Mouse (Mus musculus) adrenal gland, postnatal 4 days (tissue): ENCODE measurements around the gene Pak2. TPM values are rescaled to one million over a fixed set of nuclear protein-coding genes. Genes with fewer than 3 reads are reported as not detected.
"Not testable (repeated sequence)": the region's sequence is repeated elsewhere in the genome, so short reads cannot be mapped to it uniquely, and the experiment has no call there.

Experiments
- DNase-seq, 2 experiments: peaks; one replicate each; pipeline ENCODE4 v3.0.0; 2021 to 2022; ENCODE audit warnings: low spot score in 2 of 2, mixed read lengths in 2 of 2
- total RNA-seq, 2 experiments: library from RNA; stranded (reverse); gene quantifications; 2 replicates each; pipeline ENCODE4 v1.2.3; 2021

Gene Pak2
- total RNA-seq, 2 experiments from 2014 or later, result 54.8 to 57.8 TPM

DNA sequence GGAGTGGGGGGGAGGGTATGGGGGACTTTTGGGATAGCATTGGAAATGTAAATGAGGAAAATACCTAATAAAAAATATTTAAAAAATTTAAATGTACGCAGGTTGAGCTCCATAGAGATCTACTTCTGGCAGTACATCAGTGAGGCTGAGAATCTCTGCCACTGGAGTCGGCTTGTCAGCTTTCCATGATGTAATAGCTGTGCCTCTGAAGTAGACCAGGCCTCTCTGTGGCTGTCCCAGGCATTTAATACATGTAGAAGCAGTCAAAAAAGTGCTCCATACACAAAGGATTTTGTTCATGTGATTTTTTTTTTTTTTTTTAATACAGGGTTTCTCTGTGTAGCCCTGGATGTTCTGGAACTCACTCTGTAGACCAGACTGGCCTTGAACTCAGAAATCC lies 18.6 kb upstream of the Pak2 start:
- not testable (repeated sequence) for DNase-seq

GRCm38 (mm10) chr16:32091466-32091865 lies 12.3 kb upstream of the Pak2 start:
- DNase-seq, result no peak

- DNase-seq, result no peak
These were observed 8.7 kb upstream of the Pak2 start for GRCm38 (mm10) chr16:32087629-32088443.

GRCm38 (mm10) chr16:32078408-32078990 lies 643 bp downstream of the Pak2 start:
- DNase-seq, result peak in 1 of 2 experiments; percentile 16

GRCm38 (mm10) chr16:32077648-32078407 lies 1.3 kb downstream of the Pak2 start:
- no peak for DNase-seq

DNA sequence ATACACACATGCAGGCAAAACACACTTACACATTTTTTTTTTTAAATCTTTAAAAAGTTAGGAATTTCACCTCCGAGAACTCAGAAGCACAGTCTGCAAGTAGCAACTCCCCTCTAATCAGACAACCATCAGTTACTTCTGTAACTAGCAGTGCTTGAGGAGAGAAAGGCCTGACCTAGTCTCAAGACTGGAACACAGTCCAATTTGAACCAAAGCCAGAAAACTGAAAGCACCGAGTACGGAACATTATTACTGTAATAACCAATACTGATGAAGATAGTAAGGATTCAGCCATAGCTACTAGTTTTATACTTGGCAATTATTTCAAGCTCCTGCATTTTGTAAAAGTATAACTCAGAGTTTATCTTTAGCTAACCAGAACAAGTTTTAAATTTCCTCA lies 2.7 kb downstream of the Pak2 start:
- no peak for DNase-seq

DNA sequence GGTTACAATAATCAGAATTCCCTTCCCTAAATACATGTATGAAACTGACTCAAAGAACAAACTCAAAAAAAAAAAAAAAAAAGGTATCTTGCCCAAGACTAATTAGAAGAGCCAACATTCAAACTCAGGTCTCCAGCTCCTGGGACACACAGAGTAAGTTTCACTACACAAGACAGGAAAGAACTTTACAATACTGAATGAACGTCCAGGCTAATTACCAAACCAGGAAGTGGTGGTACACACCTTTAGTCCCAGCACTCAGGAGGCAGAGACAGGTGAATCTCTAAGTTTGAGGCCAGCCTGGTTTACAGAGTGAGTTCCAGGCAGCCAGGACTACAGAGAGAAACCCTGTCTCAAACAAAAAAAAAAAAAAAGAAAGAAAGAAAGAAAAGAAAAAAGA lies 3.4 kb downstream of the Pak2 start:
- no peak for DNase-seq

- not testable (repeated sequence) for DNase-seq
These were observed 9.1 kb downstream of the Pak2 start for GRCm38 (mm10) chr16:32070070-32070469.

DNA sequence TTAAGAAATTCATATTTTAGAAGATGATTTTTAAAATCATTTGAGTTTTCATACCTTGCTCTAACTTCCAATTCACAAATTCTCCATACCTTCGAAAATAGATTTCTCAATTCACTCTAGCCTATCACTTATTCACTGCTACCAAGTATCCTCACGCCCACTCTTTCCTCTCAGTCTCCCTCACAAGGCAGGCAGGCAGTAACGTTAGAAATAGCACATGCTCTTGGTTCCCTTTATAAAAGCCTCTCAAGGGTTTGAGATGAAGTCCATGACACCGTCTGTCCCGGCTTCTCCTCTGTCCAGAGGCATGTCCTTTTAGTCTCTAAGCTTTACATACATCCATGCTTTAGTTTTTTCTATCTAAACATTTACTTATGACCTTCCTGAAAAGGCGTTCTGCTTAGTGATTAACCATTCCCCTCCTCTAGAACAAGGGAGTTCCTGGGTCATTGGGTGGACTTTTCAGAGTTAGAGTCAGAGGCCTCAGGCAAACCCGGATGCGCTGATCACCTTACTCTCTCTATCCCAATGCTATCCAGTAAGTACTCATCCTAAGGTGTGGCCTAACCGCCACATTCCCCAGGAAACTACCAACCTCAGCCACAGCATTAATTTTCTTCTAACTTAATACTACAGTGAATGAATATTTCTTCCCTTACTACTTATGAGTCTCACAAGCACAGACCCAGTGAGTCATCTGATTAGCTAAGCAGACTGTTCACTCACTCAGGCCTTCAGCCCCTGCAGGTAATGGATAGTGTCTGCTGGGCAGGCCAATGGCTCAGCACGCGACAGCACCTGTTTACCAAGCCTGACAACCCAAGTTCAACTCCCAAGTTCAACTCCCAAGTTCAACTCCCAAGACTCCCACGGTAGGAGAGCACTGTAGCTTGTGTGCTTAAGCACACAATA lies 10.5 kb downstream of the Pak2 start:
- no peak for DNase-seq

DNA sequence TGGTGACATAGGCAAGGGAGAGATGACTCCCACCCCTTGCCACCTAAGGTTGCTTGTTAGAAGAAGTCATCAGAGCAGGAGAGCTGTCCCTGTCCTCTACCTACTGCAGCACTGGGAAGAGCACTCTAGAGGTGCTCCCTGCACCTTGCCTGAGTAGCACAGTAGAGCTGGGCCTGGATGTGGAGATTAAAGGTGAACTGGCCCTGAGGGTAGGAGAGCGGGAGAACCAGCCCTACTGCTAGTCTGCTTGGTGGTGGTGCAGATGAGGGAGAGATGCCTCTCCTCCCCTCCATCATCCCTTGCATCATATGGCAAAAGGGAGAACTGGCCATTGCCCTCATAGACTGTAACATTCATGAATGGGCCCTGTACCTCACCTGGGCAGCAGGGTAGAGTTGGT lies 12.2 kb downstream of the Pak2 start:
- DNase-seq, result no peak

DNA sequence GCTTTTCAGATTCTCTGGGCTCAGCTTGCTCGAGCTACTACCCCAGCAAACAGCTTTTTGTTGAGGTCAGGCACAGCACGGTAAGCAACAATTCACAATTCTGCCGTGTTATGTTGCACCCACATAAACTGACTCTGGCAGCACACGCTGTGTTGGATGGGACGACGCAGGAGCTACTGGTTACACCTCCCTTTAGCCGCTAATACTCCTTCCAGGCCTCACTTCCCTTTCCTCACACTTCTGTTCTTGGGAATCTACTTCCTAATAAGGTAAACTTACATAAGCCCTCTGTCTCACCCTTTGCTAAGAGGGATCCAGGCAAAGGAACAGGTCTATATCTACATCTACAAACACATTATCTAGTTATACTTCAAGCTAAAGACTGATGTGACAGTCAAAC lies 15.2 kb downstream of the Pak2 start:
- DNase-seq, result no peak

GRCm38 (mm10) chr16:32062226-32062625 lies 16.9 kb downstream of the Pak2 start:
- no peak for DNase-seq

DNA sequence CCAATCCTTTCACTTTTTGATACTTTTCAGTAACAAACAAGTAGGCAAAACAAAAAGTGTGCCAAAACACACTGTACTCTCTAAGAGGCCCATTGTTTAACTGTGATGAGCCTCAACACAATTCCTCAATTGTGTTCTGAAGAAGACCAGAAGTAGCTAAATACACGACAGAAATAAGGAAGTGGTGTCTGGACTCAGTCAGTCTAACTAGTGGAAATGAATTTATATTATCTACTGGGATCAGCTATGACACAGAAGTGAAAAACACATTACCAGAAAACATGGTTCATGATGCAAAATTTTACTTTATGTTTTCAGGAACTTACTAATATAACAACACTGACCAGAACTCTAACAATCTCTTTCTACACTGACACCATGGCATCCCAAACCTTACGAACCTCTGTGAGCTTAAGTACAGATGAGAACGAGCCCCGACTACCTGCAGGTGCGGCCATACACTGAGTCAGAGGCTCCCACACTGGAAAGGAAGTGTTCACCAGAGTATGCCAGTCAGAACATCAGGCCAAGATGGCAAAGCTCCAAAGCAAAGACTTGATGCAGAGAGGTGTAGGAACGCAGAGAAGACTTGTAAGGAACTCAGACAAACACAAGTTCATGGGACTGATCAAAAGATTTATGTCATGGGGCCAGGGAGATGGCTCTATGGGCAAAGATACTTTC lies 19.2 kb downstream of the Pak2 start:
- no peak for DNase-seq

DNA sequence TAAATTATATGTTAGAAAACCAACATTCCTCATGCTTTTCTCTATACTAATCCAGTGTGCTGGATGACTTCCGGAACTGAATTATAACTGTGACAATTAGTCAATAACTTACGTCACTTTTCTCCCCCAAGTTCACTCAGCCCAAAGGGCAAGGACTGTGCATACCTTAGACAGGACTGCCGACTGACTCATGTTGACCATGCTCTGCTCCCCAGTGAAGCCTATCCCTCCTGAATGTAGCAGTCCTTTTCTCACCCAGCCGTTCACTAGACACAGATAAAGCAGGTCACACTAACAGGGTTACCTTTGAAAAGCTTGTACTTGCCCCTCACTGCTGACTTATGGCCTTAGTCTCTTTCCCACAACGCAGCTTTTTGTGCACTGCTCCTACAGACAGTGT lies 20.3 kb downstream of the Pak2 start:
- no peak for DNase-seq

DNA sequence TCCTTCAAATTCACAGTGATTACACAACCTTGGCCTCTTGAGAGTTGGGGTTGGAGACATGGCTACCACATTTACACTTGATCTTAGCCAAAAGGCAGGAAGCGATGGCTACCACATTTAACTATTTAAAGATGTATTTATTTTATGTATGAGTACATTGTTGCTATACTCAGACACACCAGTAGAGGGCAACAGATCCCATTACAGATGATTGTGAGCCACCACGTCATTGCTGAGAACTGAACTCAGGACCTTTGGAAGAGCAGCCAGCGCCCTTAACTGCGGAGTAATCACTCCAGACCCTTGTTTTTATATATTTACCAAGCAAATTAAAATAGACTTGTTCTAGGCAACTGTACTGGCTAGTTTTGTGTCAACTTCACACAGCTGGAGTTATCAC lies 36.8 kb downstream of the Pak2 start:
- DNase-seq, result no peak

DNA sequence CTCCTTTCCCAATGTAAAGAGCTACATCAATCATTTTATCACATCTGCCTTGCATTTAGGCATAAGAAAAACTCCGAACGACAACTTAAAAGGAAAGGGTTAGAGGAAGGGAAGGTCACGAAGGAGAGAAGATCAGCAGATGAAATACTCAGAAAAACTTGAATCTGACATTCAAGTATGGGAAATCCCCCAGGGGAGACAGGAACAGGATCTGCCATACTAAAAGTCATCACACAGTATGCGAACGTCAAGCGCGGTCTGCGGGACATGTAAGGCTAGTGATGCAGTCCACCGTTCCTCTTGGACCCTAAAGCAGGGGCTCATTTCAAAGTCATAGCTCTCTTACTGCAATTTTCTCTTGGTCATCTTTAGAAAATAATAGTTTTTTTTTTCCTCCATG lies 59.5 kb downstream of the Pak2 start:
- DNase-seq, result no peak

DNA sequence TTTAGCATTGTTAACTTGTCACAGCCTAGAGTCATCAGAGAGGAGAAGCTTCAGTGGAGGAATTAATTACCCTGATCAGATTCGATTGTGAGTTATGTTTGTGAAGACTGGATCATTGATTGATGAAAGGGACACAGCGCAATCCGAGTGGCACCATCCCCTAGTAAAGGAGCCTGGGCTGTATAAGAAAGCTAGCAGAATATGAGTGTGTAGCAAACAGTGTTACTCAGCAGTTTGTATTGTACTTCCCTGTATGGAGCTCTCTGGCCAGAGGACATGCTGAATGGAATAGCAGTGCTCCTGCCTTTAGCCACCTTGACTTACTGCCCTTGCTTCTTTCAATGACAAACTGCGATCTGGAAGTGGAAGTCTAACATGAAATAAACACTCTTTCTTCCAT lies 68.8 kb downstream of the Pak2 start:
- no peak for DNase-seq

DNA sequence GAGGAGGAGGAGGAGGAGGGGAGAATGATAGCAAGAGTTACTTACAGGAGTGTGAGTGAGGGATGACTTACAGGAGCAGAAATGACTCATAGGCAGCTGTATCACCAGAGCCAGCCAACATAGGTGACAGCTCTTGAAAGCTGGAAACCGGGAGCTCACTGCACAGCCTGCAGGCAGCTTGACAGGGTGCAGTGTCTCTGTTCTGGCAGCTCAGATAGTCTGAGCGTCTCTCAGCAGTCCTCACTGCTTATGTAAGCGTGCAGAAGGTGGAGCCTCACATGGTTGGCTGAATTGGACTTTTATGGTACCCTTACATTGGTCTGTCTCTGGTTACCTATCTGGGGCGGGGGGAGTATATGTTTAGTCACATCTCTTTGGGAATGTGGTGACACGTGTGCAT lies 69.2 kb downstream of the Pak2 start:
- no peak for DNase-seq

DNA sequence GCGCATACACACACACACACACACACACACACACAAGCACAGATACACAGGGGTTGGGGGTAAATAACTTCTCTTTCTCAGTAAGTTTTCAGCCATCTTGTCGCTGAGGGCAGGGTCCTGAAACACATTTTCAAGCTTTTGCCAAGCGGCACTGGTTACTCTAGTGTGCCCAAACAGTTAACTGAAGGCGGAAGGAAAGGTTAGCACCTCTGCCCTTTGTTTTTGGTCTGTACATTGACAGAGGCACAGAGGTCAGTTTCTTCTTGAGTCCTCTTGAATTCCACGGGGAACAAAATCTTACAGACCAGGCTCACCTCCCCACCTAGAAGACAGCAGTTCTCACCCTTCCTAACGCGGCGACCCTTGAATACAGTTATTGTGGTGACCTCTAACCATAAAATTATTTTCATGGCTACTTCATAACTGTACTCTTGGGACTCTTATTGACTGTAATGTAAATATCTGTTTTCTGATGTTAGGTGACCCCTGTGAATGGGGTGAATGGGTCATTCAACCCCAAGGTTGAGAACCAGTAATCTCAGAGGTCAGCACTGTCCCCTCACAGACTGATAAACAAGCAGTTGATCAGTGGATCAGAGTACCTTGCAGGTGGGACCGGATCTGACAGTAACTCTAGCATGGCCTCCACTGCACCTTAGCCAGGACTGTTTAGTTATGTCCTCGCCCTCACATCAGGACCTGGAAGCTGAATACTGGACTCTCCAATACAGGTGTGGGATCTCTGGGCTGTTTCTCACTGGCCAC lies 70.4 kb downstream of the Pak2 start:
- no peak for DNase-seq

- no peak for DNase-seq
These were observed 74.4 kb downstream of the Pak2 start for GRCm38 (mm10) chr16:32004731-32005130.
